Mouse (Mus musculus): ENCODE results near the gene Adipor1. TPM values are rescaled to one million over a fixed set of nuclear protein-coding genes. Genes with fewer than 3 reads are reported as not detected.
"Not testable (repeated sequence)": the region's sequence is repeated elsewhere in the genome, so short reads cannot be mapped to it uniquely, and the experiment has no call there.

The Adipor1 gene
- polyA plus RNA-seq, 1 experiment from 2014 or later: 61.4 TPM

GRCm38 (mm10) chr1:134440437-134440836 lies 25.3 kb downstream of the Adipor1 start:
- Histone ChIP-seq H3K36me3 (ENCODE audit: control insufficient read depth, insufficient read depth, low read length) (no peaks in the 10 kb centered on the region), H3K27ac (ENCODE audit: low read depth, low read length) (no peak overlapping the region), H3K9ac (ENCODE audit: low read length) (no peak overlapping the region), H3K27me3 (replicated peaks; ENCODE audit: control insufficient read depth, insufficient read depth, low read length) (no peaks in the 10 kb centered on the region), H3K4me1 (ENCODE audit: control insufficient read depth, insufficient read depth, low read length) (no peaks in the 10 kb centered on the region), H3K4me2 (ENCODE audit: low read length) (no peak overlapping the region), H3K9me3 (replicated peaks; ENCODE audit: control insufficient read depth, low read length) (no peaks in the 10 kb centered on the region), H3K4me3 (ENCODE audit: low read depth, low read length) (no peak overlapping the region)
- DNase-seq (ENCODE audit: low spot score): no peak
- WGBS: 95% methylated on average over 6 of the region's 6 CpGs
- ATAC-seq: no peak

- H3K4me1 ChIP-seq (ENCODE audit: control insufficient read depth, insufficient read depth, low read length); H3K36me3 ChIP-seq (ENCODE audit: control insufficient read depth, insufficient read depth, low read length); H3K9me3 ChIP-seq (replicated peaks; ENCODE audit: control insufficient read depth, low read length); H3K27ac ChIP-seq (ENCODE audit: low read depth, low read length); ATAC-seq; H3K9ac ChIP-seq (ENCODE audit: low read length); H3K4me2 ChIP-seq (ENCODE audit: low read length); H3K4me3 ChIP-seq (ENCODE audit: low read depth, low read length); DNase-seq (ENCODE audit: low spot score); H3K27me3 ChIP-seq (replicated peaks; ENCODE audit: control insufficient read depth, insufficient read depth, low read length): not testable (repeated sequence)
- 94% methylated on average over 6 of the region's 10 CpGs for WGBS
These were observed 26.6 kb downstream of the Adipor1 start for GRCm38 (mm10) chr1:134441737-134442136.

GRCm38 (mm10) chr1:134442394-134442793 lies 27.2 kb downstream of the Adipor1 start:
- no peaks in the 10 kb centered on the region for H3K27me3 ChIP-seq (replicated peaks; ENCODE audit: control insufficient read depth, insufficient read depth, low read length)
- no peak overlapping the region for H3K9ac ChIP-seq (ENCODE audit: low read length)
- no peak overlapping the region for H3K27ac ChIP-seq (ENCODE audit: low read depth, low read length)
- ATAC-seq (no peak), DNase-seq (ENCODE audit: low spot score) (no peak)
- 92% methylated on average over 3 of the region's 3 CpGs for WGBS
- no peak overlapping the region for H3K4me2 ChIP-seq (ENCODE audit: low read length)
- H3K4me1 ChIP-seq (ENCODE audit: control insufficient read depth, insufficient read depth, low read length): no peaks in the 10 kb centered on the region
- no peaks in the 10 kb centered on the region for H3K36me3 ChIP-seq (ENCODE audit: control insufficient read depth, insufficient read depth, low read length)
- H3K4me3 ChIP-seq (ENCODE audit: low read depth, low read length): no peak overlapping the region
- H3K9me3 ChIP-seq (replicated peaks; ENCODE audit: control insufficient read depth, low read length): no peaks in the 10 kb centered on the region

- not testable (repeated sequence) for H3K9ac ChIP-seq (ENCODE audit: low read length)
- 80% methylated on average over 1 of the region's 1 CpGs for WGBS
These were observed 28.1 kb downstream of the Adipor1 start for GRCm38 (mm10) chr1:134443288-134443687.

GRCm38 (mm10) chr1:134445418-134445817 lies 30.2 kb downstream of the Adipor1 start:
- Histone ChIP-seq H3K4me2 (ENCODE audit: low read length) (no peak overlapping the region), H3K9me3 (replicated peaks; ENCODE audit: control insufficient read depth, low read length) (no peaks in the 10 kb centered on the region), H3K9ac (ENCODE audit: low read length) (no peak overlapping the region), H3K27ac (ENCODE audit: low read depth, low read length) (no peak overlapping the region), H3K36me3 (ENCODE audit: control insufficient read depth, insufficient read depth, low read length) (no peaks in the 10 kb centered on the region), H3K4me3 (ENCODE audit: low read depth, low read length) (no peak overlapping the region), H3K27me3 (replicated peaks; ENCODE audit: control insufficient read depth, insufficient read depth, low read length) (no peaks in the 10 kb centered on the region), H3K4me1 (ENCODE audit: control insufficient read depth, insufficient read depth, low read length) (no peaks in the 10 kb centered on the region)
- DNase-seq (ENCODE audit: low spot score) (no peak), ATAC-seq (no peak)
- 91% methylated on average over 2 of the region's 2 CpGs for WGBS

More at GRCm38 (mm10) chr1:134443288-134443687, 28.1 kb downstream of the Adipor1 start:
- not testable (repeated sequence) for H3K4me3 ChIP-seq (ENCODE audit: low read depth, low read length); ATAC-seq; H3K4me1 ChIP-seq (ENCODE audit: control insufficient read depth, insufficient read depth, low read length); H3K36me3 ChIP-seq (ENCODE audit: control insufficient read depth, insufficient read depth, low read length); H3K27me3 ChIP-seq (replicated peaks; ENCODE audit: control insufficient read depth, insufficient read depth, low read length); H3K27ac ChIP-seq (ENCODE audit: low read depth, low read length); H3K4me2 ChIP-seq (ENCODE audit: low read length); DNase-seq (ENCODE audit: low spot score); H3K9me3 ChIP-seq (replicated peaks; ENCODE audit: control insufficient read depth, low read length)

GRCm38 (mm10) chr1:134448537-134448936 lies 33.4 kb downstream of the Adipor1 start:
- H3K4me3 ChIP-seq (ENCODE audit: low read depth, low read length); H3K9me3 ChIP-seq (replicated peaks; ENCODE audit: control insufficient read depth, low read length); H3K27me3 ChIP-seq (replicated peaks; ENCODE audit: control insufficient read depth, insufficient read depth, low read length); DNase-seq (ENCODE audit: low spot score); H3K9ac ChIP-seq (ENCODE audit: low read length); ATAC-seq; H3K4me1 ChIP-seq (ENCODE audit: control insufficient read depth, insufficient read depth, low read length); H3K4me2 ChIP-seq (ENCODE audit: low read length); H3K36me3 ChIP-seq (ENCODE audit: control insufficient read depth, insufficient read depth, low read length); H3K27ac ChIP-seq (ENCODE audit: low read depth, low read length): not testable (repeated sequence)
- 59% methylated on average over 3 of the region's 3 CpGs for WGBS

- H3K4me2 ChIP-seq (ENCODE audit: low read length): no peak overlapping the region
- no peak for DNase-seq (ENCODE audit: low spot score)
- no peaks in the 10 kb centered on the region for H3K36me3 ChIP-seq (ENCODE audit: control insufficient read depth, insufficient read depth, low read length)
- H3K27me3 ChIP-seq (replicated peaks; ENCODE audit: control insufficient read depth, insufficient read depth, low read length): 0 out of 2 replicates have a peak, but pooled peaks cover 3% of the 10 kb centered on the region
- peaks cover 3% of the 10 kb centered on the region for H3K4me1 ChIP-seq (ENCODE audit: control insufficient read depth, insufficient read depth, low read length)
- H3K27ac ChIP-seq (ENCODE audit: low read depth, low read length): no peak overlapping the region
- no peak overlapping the region for H3K4me3 ChIP-seq (ENCODE audit: low read depth, low read length)
- H3K9me3 ChIP-seq (replicated peaks; ENCODE audit: control insufficient read depth, low read length): no peaks in the 10 kb centered on the region
- 92% methylated on average over 4 of the region's 4 CpGs for WGBS
- ATAC-seq: no peak
- H3K9ac ChIP-seq (ENCODE audit: low read length): no peak overlapping the region
These were observed 35.0 kb downstream of the Adipor1 start for GRCm38 (mm10) chr1:134450201-134450600.

GRCm38 (mm10) chr1:134450986-134451385 lies 35.8 kb downstream of the Adipor1 start:
- Histone ChIP-seq H3K4me1 (ENCODE audit: control insufficient read depth, insufficient read depth, low read length) (peaks cover 3% of the 10 kb centered on the region), H3K9me3 (replicated peaks; ENCODE audit: control insufficient read depth, low read length) (no peaks in the 10 kb centered on the region), H3K27ac (ENCODE audit: low read depth, low read length) (no peak overlapping the region), H3K36me3 (ENCODE audit: control insufficient read depth, insufficient read depth, low read length) (no peaks in the 10 kb centered on the region), H3K4me2 (ENCODE audit: low read length) (no peak overlapping the region), H3K9ac (ENCODE audit: low read length) (no peak overlapping the region), H3K4me3 (ENCODE audit: low read depth, low read length) (no peak overlapping the region), H3K27me3 (replicated peaks; ENCODE audit: control insufficient read depth, insufficient read depth, low read length) (0 out of 2 replicates have a peak, but pooled peaks cover 3% of the 10 kb centered on the region)
- ATAC-seq (no peak), DNase-seq (ENCODE audit: low spot score) (peak; percentile 52)
- WGBS: 47% methylated on average over 3 of the region's 3 CpGs

GRCm38 (mm10) chr1:134454904-134455824 lies 40.0 kb downstream of the Adipor1 start, which contains the start of gene Klhl12:
Gene Klhl12, plus strand, starts transcription at chr1:134455531.
- peak within 1 kb of the TSS; percentile 53 for H3K4me2 ChIP-seq (ENCODE audit: low read length)
- peak within 1 kb of the TSS; percentile 63 for H3K27ac ChIP-seq (ENCODE audit: low read depth, low read length)
- H3K4me1 ChIP-seq (ENCODE audit: control insufficient read depth, insufficient read depth, low read length): peaks cover 3% of the 10 kb centered on the region
- H3K9me3 ChIP-seq (replicated peaks; ENCODE audit: control insufficient read depth, low read length): no peaks in the 10 kb centered on the region
- WGBS: under 1% methylated on average over 61 of the region's 61 CpGs
- H3K27me3 ChIP-seq (replicated peaks; ENCODE audit: control insufficient read depth, insufficient read depth, low read length): 0 out of 2 replicates have a peak, but pooled peaks cover 3% of the 10 kb centered on the region
- DNase-seq (ENCODE audit: low spot score): peak; percentile 91
- H3K36me3 ChIP-seq (ENCODE audit: control insufficient read depth, insufficient read depth, low read length): peaks cover 9% of the 10 kb centered on the region; the same call in 1 of the 2 replicates
- H3K4me3 ChIP-seq (ENCODE audit: low read depth, low read length): peak within 1 kb of the TSS; percentile 92
- peak; percentile 96 for ATAC-seq
- peak within 1 kb of the TSS; percentile 87 for H3K9ac ChIP-seq (ENCODE audit: low read length)
